Mouse (Mus musculus) urinary bladder, postnatal 14 days (tissue): ENCODE data around the gene Mip.
"Not testable (repeated sequence)": the region's sequence is repeated elsewhere in the genome, so short reads cannot be mapped to it uniquely, and the experiment has no call there.

ENCODE experiments used
- DNase-seq: peaks from one replicate; pipeline ENCODE4 v3.0.0; 2021; ENCODE audit warnings: low spot score

Mip gene

DNA sequence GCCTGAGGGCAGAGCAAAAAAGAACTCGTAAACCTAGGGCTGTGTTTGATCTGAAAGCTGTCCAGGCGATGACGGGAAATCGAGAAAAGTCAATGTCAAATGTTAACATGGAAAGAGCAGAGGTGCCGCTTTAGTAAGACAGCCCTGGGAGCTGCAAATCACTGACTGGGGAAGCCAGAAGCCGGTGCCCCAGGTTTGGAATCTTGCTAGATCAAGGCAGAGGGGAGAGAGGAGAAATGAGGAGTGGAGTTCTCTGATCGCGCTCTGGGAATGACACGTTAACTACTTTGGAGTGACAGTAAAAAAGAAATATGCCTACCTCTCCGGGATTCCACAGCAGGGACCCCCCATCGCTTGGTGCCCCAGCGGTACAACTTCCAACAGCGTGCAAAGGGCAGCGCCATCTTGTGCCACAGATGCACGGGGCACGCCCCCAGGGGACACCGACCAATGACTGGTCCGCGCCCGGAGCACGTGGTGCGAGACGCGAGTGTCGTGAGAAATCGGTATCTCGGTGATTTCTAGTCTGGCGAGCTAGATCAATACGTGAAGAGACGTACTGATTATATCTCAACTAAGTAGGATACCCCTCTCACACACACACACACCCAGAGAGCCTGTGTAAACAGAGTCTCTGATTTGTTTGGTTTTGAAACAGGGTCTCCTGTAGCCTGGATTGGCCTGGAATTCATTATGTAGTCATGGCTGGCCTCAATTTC is 14.1 kb upstream of the Mip start, which contains the start of gene Spryd4:
TSS of gene Spryd4 (minus strand) at position 418 of the 719 bp plus-strand sequence.
- peak; percentile 91 for DNase-seq

GRCm38 (mm10) chr10:128212148-128212547 is 13.5 kb upstream of the Mip start:
- DNase-seq: no peak

DNA sequence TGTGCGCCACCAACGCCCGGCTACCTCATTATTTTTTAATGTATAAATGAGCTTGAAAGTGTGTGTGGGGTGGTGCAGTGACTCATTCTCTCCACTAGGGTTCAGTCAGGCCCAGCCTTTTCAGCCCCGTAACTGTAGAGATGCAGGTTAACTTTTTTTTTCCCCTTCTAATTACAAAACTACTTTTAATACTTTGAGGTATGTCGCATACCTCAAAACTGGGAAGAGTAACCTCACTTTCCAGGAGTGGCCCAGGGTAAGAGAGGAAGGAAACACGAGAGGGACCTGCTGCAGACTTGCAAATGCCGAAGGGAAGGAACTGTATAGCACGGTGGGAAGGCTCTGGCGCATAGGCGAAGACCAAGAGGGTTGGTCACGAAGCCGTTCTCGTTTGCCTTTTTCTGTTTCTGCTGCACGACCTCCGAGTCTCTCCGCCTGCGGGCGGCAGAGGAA is 12.7 kb upstream of the Mip start:
- DNase-seq: peak; percentile 66

DNA sequence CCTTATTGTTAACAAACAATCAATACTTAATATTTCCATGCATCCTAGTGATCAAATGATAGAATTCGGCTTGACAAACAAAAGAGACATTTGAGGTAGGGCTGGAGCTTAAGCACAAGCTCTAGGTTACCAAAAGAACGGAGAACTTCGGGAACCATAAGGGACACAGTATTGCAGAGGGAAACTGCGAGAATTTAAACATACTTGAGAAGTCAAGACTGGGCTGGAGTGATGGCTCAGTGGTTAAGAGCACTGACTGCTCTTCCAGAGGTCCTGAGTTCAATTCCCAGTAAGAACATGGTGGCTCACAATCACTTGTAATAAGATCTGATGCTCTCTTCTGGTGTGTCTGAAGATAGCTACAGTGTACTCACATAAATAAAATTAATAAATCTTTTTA is 11.5 kb upstream of the Mip start:
- not testable (repeated sequence) for DNase-seq

DNA sequence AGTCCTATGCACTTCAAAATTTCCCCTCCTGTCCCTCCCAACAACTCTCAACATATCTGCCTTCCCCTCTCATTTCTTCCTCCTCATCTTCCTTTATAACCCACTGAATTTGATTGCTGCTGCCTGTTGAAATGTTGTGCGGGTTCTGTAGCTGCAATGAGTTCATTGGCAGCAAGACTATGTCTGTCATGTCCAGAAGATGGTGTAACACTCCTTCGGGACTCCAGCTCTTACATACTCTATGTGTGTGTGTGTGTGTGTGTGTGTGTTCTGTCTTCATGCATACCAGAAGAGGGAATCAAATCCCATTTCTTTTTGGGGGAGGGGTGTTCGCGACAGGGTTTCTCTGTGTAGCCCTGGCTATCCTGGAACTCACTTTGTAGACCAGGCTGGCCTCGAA is 10.7 kb upstream of the Mip start:
- DNase-seq: no peak

- DNase-seq: no peak
Measured at GRCm38 (mm10) chr10:128218387-128219117, 7.1 kb upstream of the Mip start.

DNA sequence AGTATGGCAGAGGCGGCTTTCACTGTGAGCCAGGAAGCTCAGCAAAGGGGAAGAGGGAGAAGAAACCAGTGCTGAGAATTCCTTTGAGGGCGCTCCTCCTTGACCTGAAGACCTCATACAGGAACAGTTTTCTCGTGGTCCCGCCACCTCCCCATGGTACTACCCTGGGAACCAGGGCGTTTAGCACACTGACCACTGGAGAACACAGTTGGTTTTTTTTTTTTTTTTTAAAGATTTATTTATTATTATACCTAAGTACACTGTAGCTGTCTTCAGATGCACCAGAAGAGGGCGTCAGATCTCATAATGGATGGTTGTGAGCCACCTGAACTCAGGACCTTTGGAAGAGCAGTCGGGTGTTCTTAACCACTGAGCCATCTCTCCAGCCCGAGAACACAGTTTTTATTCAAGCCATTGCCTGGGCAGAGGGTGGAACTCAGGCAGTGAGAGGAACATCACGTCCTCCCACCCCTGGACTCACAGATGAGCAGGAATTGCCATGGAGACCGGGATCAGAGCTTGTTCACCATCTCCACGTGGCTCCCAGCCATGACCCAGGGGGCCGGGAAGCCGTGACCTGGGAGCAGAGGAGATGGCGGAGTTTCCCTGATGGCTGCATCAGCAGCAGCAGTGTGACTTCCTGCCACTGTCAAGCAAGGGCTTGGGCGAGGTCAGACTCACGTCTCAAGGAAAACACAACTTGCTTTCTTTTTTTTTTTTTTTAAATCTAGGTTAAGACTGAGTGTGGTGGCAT is 3.9 kb upstream of the Mip start:
- DNase-seq: no peak

- DNase-seq: no peak
Measured at GRCm38 (mm10) chr10:128225064-128225463, 574 bp upstream of the Mip start.

- no peak for DNase-seq
Measured at GRCm38 (mm10) chr10:128227592-128227991, 2.0 kb downstream of the Mip start.

DNA sequence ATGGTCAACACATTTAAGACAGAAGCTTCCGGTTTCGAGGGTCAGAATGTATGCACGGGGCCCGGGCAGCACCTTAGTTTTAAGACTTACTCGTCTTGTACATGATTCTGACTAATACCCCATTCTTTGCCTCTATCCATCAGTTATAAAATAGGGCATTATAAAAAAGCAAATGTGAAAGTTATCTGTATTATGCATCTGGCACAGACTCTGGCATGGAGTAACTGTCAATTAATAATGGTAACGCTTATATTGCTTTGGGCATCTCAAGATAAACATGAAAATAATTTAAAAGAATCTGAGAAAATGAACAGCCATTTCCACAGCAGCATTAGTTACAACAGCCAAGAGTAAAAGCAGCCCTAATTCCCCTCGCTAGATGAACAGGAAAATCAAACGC is 2.4 kb downstream of the Mip start:
- no peak for DNase-seq

DNA sequence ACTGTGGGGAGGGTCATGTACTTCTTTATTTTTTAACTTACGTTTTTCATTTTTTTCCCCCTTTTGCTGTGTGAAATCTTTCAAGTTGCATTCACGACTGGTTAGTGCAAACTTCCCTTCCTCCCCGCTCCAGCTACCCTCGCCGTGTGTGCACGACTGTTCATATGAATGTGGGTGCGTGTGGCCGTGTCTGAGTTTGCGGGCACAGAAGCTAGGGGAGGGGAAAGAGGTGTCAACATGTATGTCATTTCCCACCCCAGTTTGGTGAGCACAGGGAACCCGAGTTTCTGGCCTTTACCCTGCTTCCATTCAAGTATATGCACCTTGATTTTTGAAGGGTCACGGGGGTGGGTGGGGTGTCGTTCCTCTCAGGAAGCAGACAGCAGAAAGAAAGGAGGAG is 4.9 kb downstream of the Mip start:
- no peak for DNase-seq

DNA sequence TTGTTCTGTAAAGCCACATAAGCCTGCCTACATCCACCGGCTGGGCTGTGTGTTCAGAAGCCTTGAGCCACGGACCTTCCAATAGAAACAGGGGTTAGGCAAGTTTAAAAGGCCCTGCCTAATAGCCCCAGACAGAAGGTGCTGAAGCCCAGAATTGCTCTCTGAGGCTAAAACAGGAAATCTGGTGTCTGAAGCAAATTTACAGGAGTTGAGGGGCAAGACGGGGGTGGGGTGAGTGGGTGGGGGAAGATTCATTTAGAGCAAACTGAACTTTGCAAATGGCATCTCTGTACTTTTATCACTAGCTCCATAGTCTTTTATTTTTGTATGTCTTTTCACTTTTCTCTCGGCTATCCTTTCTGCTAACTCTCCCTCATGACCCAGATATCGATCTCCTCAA is 5.5 kb downstream of the Mip start:
- no peak for DNase-seq

- peak; percentile 85 for DNase-seq
Measured at GRCm38 (mm10) chr10:128231697-128232419, 6.2 kb downstream of the Mip start, which contains the start of gene Timeless. TSS of gene Timeless (plus strand) at chr10:128232065.

DNA sequence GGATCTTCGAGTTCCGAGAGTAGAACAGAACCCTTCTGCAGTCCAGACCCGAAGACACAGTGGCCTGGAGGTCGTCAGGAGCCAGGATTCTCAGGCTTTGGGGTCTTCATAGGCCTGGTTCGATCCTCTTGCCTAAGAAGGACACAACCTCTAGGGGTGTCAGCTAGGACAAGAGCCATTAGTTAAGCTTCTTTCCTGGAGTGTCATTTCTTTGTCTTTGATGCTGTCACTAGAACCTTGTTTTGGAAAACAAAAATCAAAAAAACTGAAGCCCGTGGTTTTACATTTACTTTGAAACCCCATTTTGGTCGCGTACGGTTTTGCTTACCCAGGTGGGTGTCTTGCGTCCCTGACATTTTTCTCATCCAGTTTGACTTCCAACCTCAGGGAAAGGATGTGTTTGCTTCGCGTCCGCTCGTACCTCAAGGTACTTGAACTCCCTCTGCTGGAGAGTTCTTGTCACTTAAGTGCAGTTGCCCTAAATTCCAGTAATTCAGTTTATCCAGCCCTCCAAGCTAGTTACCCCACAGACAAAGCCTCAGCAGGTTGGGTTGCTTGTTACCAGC is 6.9 kb downstream of the Mip start:
- peak; percentile 53 for DNase-seq

DNA sequence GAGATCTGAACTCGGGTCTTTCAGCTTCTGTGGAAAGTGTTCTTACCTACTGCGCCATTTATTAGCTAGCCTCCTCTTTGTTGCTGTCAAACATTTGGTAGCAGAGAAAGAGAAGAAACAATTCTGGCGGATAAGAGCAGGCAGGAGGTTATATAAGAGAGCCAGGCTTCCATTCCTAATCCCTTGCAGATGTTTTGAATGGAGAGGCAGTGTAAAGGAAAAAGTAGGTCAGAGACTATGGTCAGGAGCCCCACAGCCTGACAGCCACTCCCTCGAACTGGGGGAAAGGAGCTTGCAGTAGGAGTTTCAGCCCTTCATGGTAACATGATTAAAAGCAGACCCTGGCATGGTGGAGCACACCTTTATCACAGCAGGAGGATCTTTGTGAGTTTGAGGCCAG is 10.7 kb downstream of the Mip start:
- no peak for DNase-seq

DNA sequence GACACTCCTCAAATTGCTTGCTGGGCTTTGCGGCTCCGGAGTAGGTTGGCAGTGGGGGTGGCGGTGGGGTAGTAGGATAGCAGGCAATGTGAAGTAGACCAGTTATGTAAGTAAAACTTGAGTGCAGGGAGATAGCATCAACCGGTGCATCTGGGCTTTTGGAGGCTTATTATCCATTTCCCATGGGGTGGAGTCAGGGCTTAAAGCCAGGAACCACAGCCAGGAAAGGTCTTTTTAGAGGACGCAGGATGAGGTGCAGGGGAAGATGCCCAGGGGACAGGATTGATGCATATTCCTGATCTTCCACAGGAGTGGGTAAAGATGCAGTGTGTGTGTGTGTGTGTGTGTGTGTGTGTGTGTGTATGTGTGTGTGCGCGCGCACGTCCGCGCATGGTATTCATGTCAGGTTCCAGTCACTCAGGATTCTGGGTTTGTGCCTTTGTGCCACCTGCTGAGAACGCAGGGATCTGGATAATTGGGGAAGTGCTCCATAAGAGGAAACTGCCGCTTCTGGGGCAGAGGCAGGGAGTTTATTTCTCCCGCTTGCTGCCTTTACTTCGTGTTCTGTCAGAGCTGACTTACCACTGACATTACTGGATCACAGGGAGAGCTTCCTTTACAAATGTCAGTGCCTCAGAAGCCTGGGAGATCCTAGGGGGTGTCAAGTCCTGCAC is 12.3 kb downstream of the Mip start:
- DNase-seq: no peak

GRCm38 (mm10) chr10:128239140-128239539 is 13.5 kb downstream of the Mip start:
- DNase-seq: no peak

GRCm38 (mm10) chr10:128240131-128240530 is 14.5 kb downstream of the Mip start:
- no peak for DNase-seq

DNA sequence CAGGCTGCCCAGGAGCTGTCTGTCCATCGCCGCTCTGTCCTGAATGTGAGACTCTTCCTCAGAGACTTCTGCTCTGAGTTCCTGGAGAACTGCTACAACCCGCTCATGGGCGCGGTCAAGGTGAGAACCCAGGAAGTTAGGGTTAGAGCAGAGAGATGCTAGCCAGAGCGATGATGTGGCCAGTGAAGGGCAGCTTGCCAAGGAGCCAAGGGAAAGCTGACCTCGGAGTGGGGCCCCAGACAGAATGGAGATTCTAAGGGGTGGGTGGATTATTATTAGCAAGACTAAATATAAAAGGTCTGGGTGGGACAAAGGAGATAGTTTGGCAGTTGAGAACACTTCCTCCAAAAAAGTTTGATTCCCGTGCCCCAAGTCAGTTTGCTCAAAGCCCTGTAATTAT is 17.6 kb downstream of the Mip start:
- no peak for DNase-seq

- no peak for DNase-seq
Measured at GRCm38 (mm10) chr10:128244121-128244520, 18.5 kb downstream of the Mip start.
